Mouse (Mus musculus) left cerebral cortex, adult 2 months (tissue): ENCODE results near the gene Tfip11. TPM values are rescaled to one million over a fixed set of nuclear protein-coding genes. Genes with fewer than 3 reads are reported as not detected.

ENCODE experiments used
- DNase-seq, 2 experiments: peaks; one replicate each; pipeline ENCODE4 v3.0.0; 2021 to 2022; ENCODE audit warnings: low spot score in 2 of 2, mixed read lengths in 1 of 2; ENCODE audit errors: extremely low spot score in 1 of 2
- H3K27ac ChIP-seq: fragments of 200-600 bp; 2 replicates; pipeline ENCODE4 v1.8.1; 2022
- H3K4me3 ChIP-seq: fragments of 200-600 bp; 2 replicates; pipeline ENCODE4 v1.8.1; 2022
- CTCF ChIP-seq: fragments of 200-600 bp; IDR thresholded peaks from 2 replicates; pipeline ENCODE4 v1.8.1; 2022; ENCODE audit warnings: antibody characterized with exemption, mild to moderate bottlenecking, moderate library complexity
- intact Hi-C: fragments of 180-260 bp; cut with DNase I; formaldehyde crosslinking; loops from one replicate; pipeline ENCODE4 v1.15.1; 2025
- total RNA-seq, 2 experiments: library from RNA; stranded (reverse); gene quantifications; 2 replicates each; pipeline ENCODE4 v1.2.3; 2021

Tfip11 gene
- total RNA-seq, 2 experiments from 2014 or later: 43.0 to 45.0 TPM

GRCm38 (mm10) chr5:112283543-112284202, 42.5 kb upstream of the Tfip11 start:
- DNase-seq: no peak
- no peak for TF ChIP-seq CTCF
- intact Hi-C loops: no loop called here
- Histone ChIP-seq H3K4me3 (no peak overlapping the region), H3K27ac (no peak overlapping the region)

- no peak for DNase-seq
- no peak overlapping the region for H3K27ac ChIP-seq
- intact Hi-C loops: no loop called here
- H3K4me3 ChIP-seq: no peak overlapping the region
- no peak for TF ChIP-seq CTCF
Measured at GRCm38 (mm10) chr5:112284203-112284582, 42.0 kb upstream of the Tfip11 start.

- DNase-seq: no peak
- Histone ChIP-seq H3K27ac (no peak overlapping the region), H3K4me3 (no peak overlapping the region)
- TF ChIP-seq CTCF: no peak
- intact Hi-C loops: no loop called here
Measured at GRCm38 (mm10) chr5:112285548-112286085, 40.5 kb upstream of the Tfip11 start.

- intact Hi-C loops: no loop called here
- no peak for DNase-seq
- no peak for TF ChIP-seq CTCF
- H3K4me3 ChIP-seq: no peak overlapping the region
- no peak overlapping the region for H3K27ac ChIP-seq
Measured at GRCm38 (mm10) chr5:112286608-112286983, 39.6 kb upstream of the Tfip11 start.

GRCm38 (mm10) chr5:112286984-112287641, 39.0 kb upstream of the Tfip11 start:
- H3K4me3 ChIP-seq: no peak overlapping the region
- H3K27ac ChIP-seq: no peak overlapping the region; the same call in 1 of the 2 replicates
- TF ChIP-seq CTCF: no peak
- intact Hi-C loops: no loop called here
- no peak for DNase-seq

- no peak for TF ChIP-seq CTCF
- no peak overlapping the region for H3K4me3 ChIP-seq
- DNase-seq: no peak
- intact Hi-C loops: no loop called here
- peak overlapping the region; percentile 41 for H3K27ac ChIP-seq
Measured at GRCm38 (mm10) chr5:112287652-112288051, 38.5 kb upstream of the Tfip11 start.

GRCm38 (mm10) chr5:112288193-112289141, 37.7 kb upstream of the Tfip11 start:
- intact Hi-C loops: no loop called here
- Histone ChIP-seq H3K27ac (peak overlapping the region; percentile 41), H3K4me3 (no peak overlapping the region)
- no peak for DNase-seq
- TF ChIP-seq CTCF: no peak

GRCm38 (mm10) chr5:112289236-112289635, 36.9 kb upstream of the Tfip11 start:
- TF ChIP-seq CTCF: no peak
- Histone ChIP-seq H3K27ac (no peak overlapping the region), H3K4me3 (no peak overlapping the region)
- DNase-seq: no peak
- intact Hi-C loops: no loop called here

- TF ChIP-seq CTCF: no peak
- intact Hi-C loops: no loop called here
- no peak overlapping the region for H3K4me3 ChIP-seq
- no peak for DNase-seq
- H3K27ac ChIP-seq: no peak overlapping the region
Measured at GRCm38 (mm10) chr5:112289819-112290535, 36.2 kb upstream of the Tfip11 start.

- H3K4me3 ChIP-seq: no peak overlapping the region
- H3K27ac ChIP-seq: no peak overlapping the region
- no peak for TF ChIP-seq CTCF
- no peak for DNase-seq
- intact Hi-C loops: no loop called here
Measured at GRCm38 (mm10) chr5:112290536-112290880, 35.6 kb upstream of the Tfip11 start.

GRCm38 (mm10) chr5:112291866-112292265, 34.3 kb upstream of the Tfip11 start:
- intact Hi-C loops: no loop called here
- no peak for DNase-seq
- no peak for TF ChIP-seq CTCF
- H3K4me3 ChIP-seq: no peak overlapping the region
- H3K27ac ChIP-seq: no peak overlapping the region
